Mouse (Mus musculus): ENCODE measurements at regions not wholly inside any gene's neighbourhood (a gene's known extent, or its start where the extent isn't known, plus 50 kb on each side); places are given as distances from the start of the nearest gene placed in this dataset.

DNA sequence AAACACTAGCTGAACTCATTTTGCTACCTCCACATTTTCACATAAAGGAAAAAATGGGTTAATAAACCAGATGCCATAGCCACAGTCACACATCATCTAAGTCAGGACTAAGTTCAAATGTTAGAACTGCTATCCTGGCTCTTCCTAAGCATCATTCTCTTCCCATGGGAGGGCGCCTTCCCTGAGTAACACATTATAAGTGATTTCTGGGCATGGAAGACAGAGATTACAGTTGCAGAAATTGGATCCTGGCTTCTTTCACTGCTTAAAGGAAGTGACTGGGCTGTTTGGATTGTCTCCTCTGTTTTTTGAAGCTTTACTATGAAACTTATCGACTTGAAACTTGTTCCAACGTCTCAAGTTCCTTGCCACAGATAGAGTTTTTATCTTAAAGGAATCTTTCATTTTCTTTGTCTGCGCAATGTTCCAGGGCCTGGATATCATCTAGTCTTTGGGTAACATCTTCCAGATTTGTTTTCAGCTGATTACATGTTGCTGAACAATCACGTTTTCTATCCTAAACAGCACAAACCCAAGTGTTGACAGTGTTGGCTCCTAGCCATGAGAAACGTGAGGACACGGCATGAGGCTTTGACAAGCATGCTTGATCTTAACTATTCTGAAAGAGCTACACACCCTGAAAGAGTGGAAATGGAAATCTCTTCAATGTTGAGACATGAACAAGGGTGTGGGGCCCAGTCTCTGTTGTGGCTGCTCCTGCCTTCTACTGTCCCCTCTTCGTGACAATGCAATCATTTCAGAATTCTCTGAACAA, 700.9 kb upstream of the Zeb2 start:
- Histone ChIP-seq H3K4me1 (ENCODE audit: control insufficient read depth, insufficient read depth, low read length) (no peaks in the 10 kb centered on the region), H3K27me3 (ENCODE audit: control insufficient read depth, insufficient read depth, low read length) (no peaks in the 10 kb centered on the region), H3K27ac (ENCODE audit: insufficient read depth, low read length) (no peak overlapping the region), H3K4me3 (replicated peaks; ENCODE audit: insufficient read depth, low read depth, low read length) (no peak overlapping the region)
- no peak for TF ChIP-seq POLR2A (IDR thresholded peaks at IDR 0.05; ENCODE audit: borderline replicate concordance, insufficient read depth, low read length)
- TF ChIP-seq CTCF (IDR thresholded peaks at IDR 0.05; ENCODE audit: borderline replicate concordance, insufficient read depth, low read depth, low read length), result no peak
- WGBS, result 45% methylated on average over 8 of the region's 8 CpGs
- DNase-seq, result no peak

DNA sequence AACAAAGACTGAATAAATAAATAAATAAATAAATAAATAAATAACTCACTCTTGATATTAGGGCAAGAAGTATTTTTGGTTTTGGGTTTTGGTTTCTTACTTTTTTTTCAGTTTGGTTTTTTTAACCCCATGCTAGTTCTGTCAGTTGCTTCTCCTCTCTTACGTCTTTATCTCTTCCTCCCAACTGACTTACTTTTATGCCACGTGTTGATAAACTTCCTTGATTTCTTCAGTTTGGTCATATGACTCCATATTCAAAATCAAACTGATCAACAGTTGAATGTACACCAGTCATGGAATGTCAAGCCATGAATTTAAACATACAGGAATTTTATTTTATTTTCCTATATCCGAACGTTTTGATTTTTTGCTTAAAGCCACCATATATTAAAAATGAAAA, 697.5 kb upstream of the Zeb2 start:
- WGBS, result 94% methylated on average over 4 of the region's 4 CpGs
- no peak for TF ChIP-seq POLR2A (IDR thresholded peaks at IDR 0.05; ENCODE audit: borderline replicate concordance, insufficient read depth, low read length)
- TF ChIP-seq CTCF (IDR thresholded peaks at IDR 0.05; ENCODE audit: borderline replicate concordance, insufficient read depth, low read depth, low read length), result no peak
- Histone ChIP-seq H3K4me3 (replicated peaks; ENCODE audit: insufficient read depth, low read depth, low read length) (no peak overlapping the region), H3K27ac (ENCODE audit: insufficient read depth, low read length) (no peak overlapping the region), H3K27me3 (ENCODE audit: control insufficient read depth, insufficient read depth, low read length) (no peaks in the 10 kb centered on the region), H3K4me1 (ENCODE audit: control insufficient read depth, insufficient read depth, low read length) (no peaks in the 10 kb centered on the region)
- no peak for DNase-seq

DNA sequence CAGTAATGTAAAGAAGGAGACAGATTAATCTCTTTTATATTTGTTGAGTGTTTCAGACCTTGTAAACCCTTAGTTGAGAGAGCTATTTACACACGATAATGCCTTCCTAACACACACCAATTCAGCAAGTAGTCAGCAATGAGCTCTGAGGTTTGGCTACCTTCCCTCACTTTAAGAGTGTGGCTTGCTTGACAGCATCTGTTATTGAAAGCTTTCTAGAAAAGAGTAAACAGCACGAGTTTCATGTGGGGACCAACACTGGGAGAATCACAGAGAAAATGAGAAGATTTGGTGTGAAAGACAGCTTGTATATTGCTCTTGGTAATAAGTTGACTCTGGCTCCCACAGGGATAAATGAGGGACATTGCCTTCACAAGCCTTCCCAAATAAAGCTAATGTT, 688.1 kb upstream of the Zeb2 start:
- 46% methylated on average over 2 of the region's 2 CpGs for WGBS
- Histone ChIP-seq H3K4me3 (replicated peaks; ENCODE audit: insufficient read depth, low read depth, low read length) (no peak overlapping the region), H3K27ac (ENCODE audit: insufficient read depth, low read length) (no peak overlapping the region), H3K27me3 (ENCODE audit: control insufficient read depth, insufficient read depth, low read length) (no peaks in the 10 kb centered on the region), H3K4me1 (ENCODE audit: control insufficient read depth, insufficient read depth, low read length) (no peaks in the 10 kb centered on the region)
- DNase-seq, result no peak
- TF ChIP-seq POLR2A (IDR thresholded peaks at IDR 0.05; ENCODE audit: borderline replicate concordance, insufficient read depth, low read length), result no peak
- no peak for TF ChIP-seq CTCF (IDR thresholded peaks at IDR 0.05; ENCODE audit: borderline replicate concordance, insufficient read depth, low read depth, low read length)

DNA sequence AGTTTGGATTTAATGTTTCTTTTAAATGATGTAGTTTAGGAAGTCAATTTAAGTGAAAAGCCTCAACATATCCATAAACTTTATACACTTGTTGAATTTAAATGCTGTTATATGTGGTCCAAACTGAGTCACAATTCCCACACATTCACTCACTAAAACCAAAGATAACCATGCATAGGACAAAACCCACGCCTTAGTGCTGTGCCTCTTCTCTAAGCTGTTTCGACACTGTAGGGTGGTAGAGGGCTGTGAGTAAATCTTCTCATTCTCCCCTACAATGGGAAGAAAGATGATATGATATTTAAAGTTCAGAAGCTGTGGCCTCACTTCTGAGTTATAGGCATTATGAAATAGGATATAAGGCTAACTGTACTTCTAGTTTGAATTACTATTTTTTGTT, 682.9 kb upstream of the Zeb2 start:
- DNase-seq, result no peak
- no peak overlapping the region for H3K4me3 ChIP-seq (replicated peaks; ENCODE audit: insufficient read depth, low read depth, low read length)
- H3K4me1 ChIP-seq (ENCODE audit: control insufficient read depth, insufficient read depth, low read length), result no peaks in the 10 kb centered on the region
- 90% methylated on average over 2 of the region's 2 CpGs for WGBS
- H3K27ac ChIP-seq (ENCODE audit: insufficient read depth, low read length), result no peak overlapping the region
- TF ChIP-seq CTCF (IDR thresholded peaks at IDR 0.05; ENCODE audit: borderline replicate concordance, insufficient read depth, low read depth, low read length) (no peak), POLR2A (IDR thresholded peaks at IDR 0.05; ENCODE audit: borderline replicate concordance, insufficient read depth, low read length) (no peak)
- no peaks in the 10 kb centered on the region for H3K27me3 ChIP-seq (ENCODE audit: control insufficient read depth, insufficient read depth, low read length)

DNA sequence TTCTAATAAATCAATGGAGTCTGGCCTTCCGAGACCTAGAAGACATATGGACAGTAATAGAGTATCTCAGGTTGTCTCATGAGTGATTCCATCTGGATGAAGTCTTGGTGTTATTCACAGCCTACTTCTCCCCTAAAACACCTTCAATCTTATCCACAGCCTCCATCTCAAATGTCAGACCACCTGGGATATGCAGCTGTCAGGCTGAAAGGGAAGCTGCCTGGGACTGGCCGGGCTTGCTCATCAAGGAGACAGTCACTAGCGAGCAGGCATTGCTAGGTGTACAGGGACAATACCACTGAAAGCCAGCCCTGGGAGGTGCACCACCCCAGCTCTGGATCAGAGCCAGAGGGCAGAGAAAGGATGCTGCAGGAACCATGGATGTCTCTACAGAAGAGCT, 676.4 kb upstream of the Zeb2 start:
- no peaks in the 10 kb centered on the region for H3K27me3 ChIP-seq (ENCODE audit: control insufficient read depth, insufficient read depth, low read length)
- H3K4me3 ChIP-seq (replicated peaks; ENCODE audit: insufficient read depth, low read depth, low read length), result no peak overlapping the region
- TF ChIP-seq CTCF (IDR thresholded peaks at IDR 0.05; ENCODE audit: borderline replicate concordance, insufficient read depth, low read depth, low read length), result no peak
- no peak for TF ChIP-seq POLR2A (IDR thresholded peaks at IDR 0.05; ENCODE audit: borderline replicate concordance, insufficient read depth, low read length)
- H3K27ac ChIP-seq (ENCODE audit: insufficient read depth, low read length), result no peak overlapping the region
- DNase-seq, result no peak
- H3K4me1 ChIP-seq (ENCODE audit: control insufficient read depth, insufficient read depth, low read length), result peaks cover 2% of the 10 kb centered on the region; the same call in 1 of the 2 replicates
- 61% methylated on average over 3 of the region's 3 CpGs for WGBS

DNA sequence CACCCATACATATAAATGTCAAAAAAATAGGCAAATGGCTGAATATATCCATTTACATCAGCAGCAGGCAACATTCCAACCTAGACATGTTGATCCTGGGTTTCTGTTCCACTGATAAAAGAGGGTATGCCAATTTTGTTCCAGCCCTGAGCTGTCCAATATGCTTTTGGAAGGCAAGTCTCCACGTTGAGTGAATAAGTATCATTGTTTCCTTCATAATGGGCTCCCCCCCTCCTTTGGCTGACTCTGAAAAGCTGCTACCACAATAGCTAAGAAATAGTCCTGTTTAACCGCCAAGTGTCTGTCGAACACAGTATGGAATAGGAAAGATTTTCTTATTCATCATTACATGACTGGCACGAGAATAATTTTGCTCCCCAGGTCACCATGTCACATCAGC, 672.5 kb upstream of the Zeb2 start:
- DNase-seq, result no peak
- Histone ChIP-seq H3K27ac (ENCODE audit: insufficient read depth, low read length) (no peak overlapping the region), H3K4me1 (ENCODE audit: control insufficient read depth, insufficient read depth, low read length) (peaks cover 3% of the 10 kb centered on the region; the same call in 1 of the 2 replicates), H3K4me3 (replicated peaks; ENCODE audit: insufficient read depth, low read depth, low read length) (no peak overlapping the region), H3K27me3 (ENCODE audit: control insufficient read depth, insufficient read depth, low read length) (no peaks in the 10 kb centered on the region)
- WGBS, result 36% methylated on average over 4 of the region's 4 CpGs
- TF ChIP-seq POLR2A (IDR thresholded peaks at IDR 0.05; ENCODE audit: borderline replicate concordance, insufficient read depth, low read length), result no peak
- TF ChIP-seq CTCF (IDR thresholded peaks at IDR 0.05; ENCODE audit: borderline replicate concordance, insufficient read depth, low read depth, low read length), result no peak

DNA sequence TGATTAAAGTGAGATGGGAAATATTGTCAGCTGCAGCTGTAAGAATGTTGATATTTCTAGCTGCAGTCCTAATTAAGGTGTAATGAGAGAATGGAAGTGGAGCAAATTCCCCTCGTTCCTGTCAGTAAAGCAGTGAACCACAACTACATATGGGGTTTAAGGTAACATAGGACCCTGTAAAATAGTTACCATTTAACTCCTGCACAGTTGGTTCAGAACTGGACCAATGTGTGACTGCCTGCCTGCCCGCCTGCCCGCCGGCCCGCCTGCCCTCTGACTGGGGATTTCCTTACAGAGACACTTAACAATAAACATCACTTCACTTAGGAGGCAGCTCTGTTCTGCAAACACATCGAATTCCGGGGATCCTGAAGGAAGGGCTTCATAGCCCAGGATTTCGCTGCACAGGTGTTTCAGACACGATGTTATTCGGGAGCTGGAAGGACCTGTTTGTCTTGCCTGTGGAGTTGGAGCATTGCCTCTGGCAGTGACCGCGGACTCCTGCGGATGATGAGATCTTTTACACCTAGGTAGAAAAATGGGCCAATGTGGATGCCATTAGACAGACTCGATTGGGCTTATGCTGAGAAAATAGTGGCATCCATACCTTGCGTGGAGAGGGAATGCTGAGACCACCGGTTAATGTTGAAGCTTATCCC, 670.7 kb upstream of the Zeb2 start:
- no peaks in the 10 kb centered on the region for H3K27me3 ChIP-seq (ENCODE audit: control insufficient read depth, insufficient read depth, low read length)
- no peak overlapping the region for H3K27ac ChIP-seq (ENCODE audit: insufficient read depth, low read length)
- 27% methylated on average over 16 of the region's 16 CpGs for WGBS
- peaks cover 3% of the 10 kb centered on the region; the same call in 1 of the 2 replicates for H3K4me1 ChIP-seq (ENCODE audit: control insufficient read depth, insufficient read depth, low read length)
- peak; percentile 39 to 50 for DNase-seq
- no peak for TF ChIP-seq POLR2A (IDR thresholded peaks at IDR 0.05; ENCODE audit: borderline replicate concordance, insufficient read depth, low read length)
- TF ChIP-seq CTCF (IDR thresholded peaks at IDR 0.05; ENCODE audit: borderline replicate concordance, insufficient read depth, low read depth, low read length), result no peak
- H3K4me3 ChIP-seq (replicated peaks; ENCODE audit: insufficient read depth, low read depth, low read length), result no peak overlapping the region

DNA sequence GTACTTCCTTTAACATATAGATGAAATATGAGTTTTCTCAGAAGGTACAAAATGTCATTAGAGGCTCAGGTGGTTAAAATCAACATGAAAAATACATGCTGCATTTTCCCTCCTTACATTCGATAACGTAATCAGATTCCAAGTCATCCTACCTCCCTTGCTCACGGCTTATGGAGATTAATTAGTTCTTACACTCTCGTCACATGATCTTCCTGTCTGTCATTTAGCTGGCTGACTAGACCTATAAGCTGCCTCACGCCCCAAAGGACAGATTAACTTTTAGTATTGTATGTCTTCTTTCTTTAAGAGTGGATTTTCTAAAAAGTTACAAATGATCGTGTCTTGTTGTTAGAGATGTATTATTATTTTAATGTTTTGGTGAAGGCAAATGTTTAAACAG, 669.6 kb upstream of the Zeb2 start:
- H3K27ac ChIP-seq (ENCODE audit: insufficient read depth, low read length), result no peak overlapping the region
- WGBS, result 88% methylated on average over 6 of the region's 6 CpGs

More for the DNA sequence above, 669.6 kb upstream of the Zeb2 start:
- Histone ChIP-seq H3K4me1 (ENCODE audit: control insufficient read depth, insufficient read depth, low read length) (peaks cover 3% of the 10 kb centered on the region; the same call in 1 of the 2 replicates), H3K27me3 (ENCODE audit: control insufficient read depth, insufficient read depth, low read length) (no peaks in the 10 kb centered on the region), H3K4me3 (replicated peaks; ENCODE audit: insufficient read depth, low read depth, low read length) (no peak overlapping the region)
- no peak for TF ChIP-seq POLR2A (IDR thresholded peaks at IDR 0.05; ENCODE audit: borderline replicate concordance, insufficient read depth, low read length)
- TF ChIP-seq CTCF (IDR thresholded peaks at IDR 0.05; ENCODE audit: borderline replicate concordance, insufficient read depth, low read depth, low read length), result no peak
- no peak for DNase-seq
